Mouse (Mus musculus): ENCODE data around the gene Crbn.

Crbn gene

GRCm38 (mm10) chr6:106765892-106766291 lies 34.0 kb downstream of the Crbn start:
- DNase-seq (ENCODE audit: low spot score in 2 of 2): no peak

GRCm38 (mm10) chr6:106761486-106761885 lies 38.4 kb downstream of the Crbn start:
- no peak for DNase-seq (ENCODE audit: low spot score in 2 of 2)

DNA sequence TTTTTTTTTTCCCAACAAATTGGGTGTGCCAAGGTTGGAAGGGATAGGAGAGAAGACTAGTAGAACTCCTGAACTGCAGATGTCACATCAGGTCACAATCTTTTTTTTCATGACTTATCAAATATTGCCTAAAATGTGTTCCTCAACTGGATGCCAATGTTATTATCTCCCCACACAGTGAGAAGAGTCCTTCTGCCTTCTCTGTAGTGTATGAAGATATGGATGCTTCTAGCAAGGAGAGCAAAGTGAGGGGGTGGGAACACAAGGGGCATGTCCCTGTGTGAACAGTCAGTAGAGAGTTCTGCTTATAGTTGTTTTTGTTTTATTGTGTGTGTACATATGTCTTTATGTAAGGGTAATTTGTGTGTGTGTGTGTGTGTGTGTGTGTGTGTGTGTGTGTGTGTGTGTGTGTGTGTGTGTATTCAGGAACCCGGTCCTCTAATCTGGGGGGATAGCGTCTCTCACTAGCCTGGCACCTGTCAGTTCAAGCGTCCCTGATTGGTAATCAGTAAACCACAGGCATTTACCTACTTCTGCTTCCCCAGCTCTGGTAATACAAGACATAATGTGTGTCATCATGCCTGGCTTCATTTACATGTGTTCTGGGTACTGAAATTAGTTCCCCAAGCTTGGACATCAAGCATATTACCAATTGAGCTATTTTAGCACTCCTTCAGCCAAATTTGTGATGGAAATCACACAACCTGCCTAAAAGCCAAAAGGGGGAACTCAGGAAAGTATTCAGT lies 39.2 kb downstream of the Crbn start:
- no peak for DNase-seq (ENCODE audit: low spot score in 2 of 2)

GRCm38 (mm10) chr6:106758299-106758698 lies 41.6 kb downstream of the Crbn start:
- no peak for DNase-seq (ENCODE audit: low spot score in 2 of 2)

DNA sequence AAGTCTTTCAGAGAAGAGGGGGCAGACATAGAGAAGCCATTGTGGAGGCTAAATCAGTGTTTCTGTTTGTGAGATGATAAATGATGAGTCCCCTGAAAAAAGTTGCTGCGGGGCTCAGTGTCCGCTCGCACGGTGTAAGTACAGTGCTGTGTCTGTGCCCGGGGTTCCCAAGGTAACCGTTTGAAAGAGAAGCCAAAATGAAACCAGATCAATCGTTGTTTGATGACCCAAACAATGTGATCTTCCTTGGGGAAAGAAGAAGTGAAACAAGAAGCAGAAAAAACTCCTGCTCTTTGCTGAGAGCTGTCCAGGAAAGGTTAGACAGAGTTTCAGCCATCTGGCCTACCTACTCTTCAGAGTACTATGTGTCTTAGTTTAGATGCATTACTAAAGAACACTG lies 49.6 kb downstream of the Crbn start:
- no peak for DNase-seq (ENCODE audit: low spot score in 2 of 2)

GRCm38 (mm10) chr6:106748887-106749388 lies 50.9 kb downstream of the Crbn start, which contains the start of gene Il5ra:
Gene Il5ra, minus strand, starts transcription at chr6:106749037.
- DNase-seq (ENCODE audit: low spot score in 2 of 2): no peak

- DNase-seq (ENCODE audit: low spot score in 2 of 2): no peak
Measured at GRCm38 (mm10) chr6:106747804-106748203, 52.1 kb downstream of the Crbn start.

GRCm38 (mm10) chr6:106747251-106747650 lies 52.6 kb downstream of the Crbn start:
- no peak for DNase-seq (ENCODE audit: low spot score in 2 of 2)

- DNase-seq (ENCODE audit: low spot score in 2 of 2): no peak
Measured at GRCm38 (mm10) chr6:106745673-106746394, 54.0 kb downstream of the Crbn start.

DNA sequence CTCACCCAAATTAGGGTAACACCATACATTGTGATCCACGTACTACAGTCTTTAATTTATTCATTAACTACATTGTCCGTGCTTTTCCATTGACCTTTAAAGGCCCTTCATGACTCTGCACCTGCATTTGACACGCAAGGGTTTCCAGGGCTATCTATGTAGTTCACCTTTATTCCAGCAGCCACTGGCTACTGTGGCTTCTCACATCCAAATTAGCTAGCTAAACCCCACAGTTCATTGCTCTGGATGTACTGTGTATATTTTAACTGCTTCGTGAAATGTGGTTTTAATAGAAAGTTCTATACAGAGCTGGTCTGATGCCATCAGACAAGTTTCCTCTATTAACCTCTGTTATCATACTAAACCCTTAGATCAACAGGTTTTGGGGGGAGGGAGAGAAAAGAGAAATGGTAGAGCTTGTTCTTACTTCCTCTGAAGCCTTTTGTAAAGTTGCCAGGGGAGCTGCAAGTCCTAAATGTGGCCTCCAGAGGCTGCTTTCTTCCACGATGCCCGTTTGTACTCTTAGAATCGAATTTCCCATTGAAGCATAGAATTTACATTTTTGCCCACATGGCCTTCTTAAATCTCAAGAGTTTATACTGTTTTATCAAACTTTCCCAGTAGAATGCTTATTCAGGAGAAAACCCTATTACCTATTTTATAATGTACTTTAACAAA lies 56.2 kb downstream of the Crbn start:
- DNase-seq (ENCODE audit: low spot score in 2 of 2): no peak

GRCm38 (mm10) chr6:106740244-106740825 lies 59.5 kb downstream of the Crbn start:
- no peak for DNase-seq (ENCODE audit: low spot score in 2 of 2)

GRCm38 (mm10) chr6:106738229-106738628 lies 61.6 kb downstream of the Crbn start:
- DNase-seq (ENCODE audit: low spot score in 2 of 2): no peak

DNA sequence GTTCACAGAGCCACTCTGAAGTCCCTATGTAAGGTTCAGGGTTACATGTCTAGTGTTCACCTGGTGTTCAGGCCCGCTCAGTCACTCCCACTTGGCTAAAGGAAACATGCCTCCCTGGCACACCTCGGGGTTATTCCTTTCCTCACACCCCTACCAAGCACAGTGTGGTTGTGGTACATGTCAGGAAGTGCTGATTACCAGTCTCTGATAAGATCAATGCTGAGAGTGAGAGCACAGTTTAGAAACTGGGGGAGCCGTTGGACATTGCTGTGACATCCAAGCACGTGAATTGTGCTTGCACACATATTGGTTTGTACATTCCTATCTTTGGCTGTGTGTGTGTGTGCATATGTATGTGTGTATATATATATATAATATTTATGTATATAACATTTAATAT lies 67.3 kb downstream of the Crbn start:
- no peak for DNase-seq (ENCODE audit: low spot score in 2 of 2)

Measured in frontal cortex, postnatal 10 days (tissue).